Mouse (Mus musculus) granulocyte monocyte progenitor cell, adult 5-6 weeks (primary cell): ENCODE data around the gene Gabrd. TPM values are rescaled to one million over a fixed set of nuclear protein-coding genes. Genes with fewer than 3 reads are reported as not detected.
A peak's percentile ranks its signal among the peaks of the same experiment; 100 is the strongest.

Experiments used
- ATAC-seq: replicated peaks from 2 replicates; pipeline ENCODE4 v1.8.0; 2016; ENCODE audit warnings: mild to moderate bottlenecking, moderate TSS enrichment, inconsistent platforms; ENCODE audit not compliant: poor library complexity, severe bottlenecking
- total RNA-seq, 2 experiments: library from RNA; stranded (forward) in 1 of 2; stranded (reverse) in 1 of 2; fragments of 200-712, 200-1000 nt in 1 of 2; fragments of >200 nt in 1 of 2; fragmentation: Nextera tagmentation in 1 of 2; gene quantifications; 2 replicates each; pipeline ENCODE4 v1.2.3; 2014 to 2017

Gene Gabrd
- total RNA-seq, 2 experiments from 2014 or later = not detected

- peak; percentile 43; the same call in 1 of the 2 replicates for ATAC-seq
Measured at GRCm38 (mm10) chr4:155345608-155345953, 52.3 kb downstream of the Gabrd start.

GRCm38 (mm10) chr4:155344716-155345607, 53.0 kb downstream of the Gabrd start:
- ATAC-seq = 0 out of 2 replicates have a peak, but pooled peaks have one; percentile 27

DNA sequence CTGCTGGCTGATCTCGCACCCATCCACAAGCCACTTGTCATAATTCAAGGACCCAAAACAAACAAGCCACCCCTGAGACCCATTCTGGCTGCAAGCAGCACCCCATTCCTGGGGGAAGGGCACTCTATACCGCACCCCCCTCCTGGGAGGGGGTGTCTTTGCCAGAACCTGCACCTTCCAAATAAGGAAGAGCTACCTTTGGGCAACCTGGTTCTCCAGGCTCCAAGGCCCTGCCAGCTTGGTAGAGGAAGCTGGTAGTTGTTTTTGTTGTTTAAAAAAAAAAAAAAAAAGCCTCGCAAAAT, 53.7 kb downstream of the Gabrd start:
- ATAC-seq = no peak

DNA sequence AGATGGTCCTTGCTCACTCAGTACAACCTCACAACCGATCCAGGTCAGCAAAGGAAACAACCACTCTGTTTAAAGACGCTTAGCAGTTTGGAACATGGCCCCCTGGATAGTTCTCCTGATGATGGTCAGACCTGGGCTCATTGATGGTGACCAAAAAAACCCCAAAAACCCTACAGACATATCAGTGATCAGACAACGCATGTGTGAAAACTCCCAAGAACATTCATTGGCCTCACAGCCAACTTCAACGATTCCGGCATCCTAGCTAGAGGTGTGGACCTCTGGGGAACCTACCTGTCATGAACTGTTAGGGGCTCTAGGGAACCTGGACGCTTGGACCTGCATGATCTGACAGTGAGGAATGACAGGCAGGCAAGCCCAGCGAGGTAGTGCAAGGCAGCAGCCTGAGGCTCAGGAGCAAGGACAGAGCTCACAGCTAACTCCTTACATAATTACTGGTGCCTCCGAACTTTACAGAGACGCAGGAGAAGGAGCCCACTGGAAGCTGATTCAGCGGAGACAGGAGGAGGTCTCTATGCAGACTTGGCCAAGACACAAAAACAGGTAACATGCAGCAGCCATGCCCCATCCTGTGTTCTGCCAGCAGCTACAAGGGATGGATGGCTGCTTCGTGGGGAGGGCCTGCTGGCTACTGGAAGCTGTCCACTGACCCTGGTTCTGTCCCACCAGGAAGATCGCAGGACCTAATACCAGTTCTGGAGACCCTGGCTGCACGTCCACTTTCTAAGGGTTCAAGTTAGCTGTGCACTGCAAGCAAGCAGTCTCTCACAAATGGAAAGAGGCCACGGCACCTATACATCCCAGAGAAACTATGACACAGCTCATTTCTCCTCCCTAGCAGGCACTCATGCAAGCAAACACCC, 54.3 kb downstream of the Gabrd start:
- ATAC-seq = no peak

DNA sequence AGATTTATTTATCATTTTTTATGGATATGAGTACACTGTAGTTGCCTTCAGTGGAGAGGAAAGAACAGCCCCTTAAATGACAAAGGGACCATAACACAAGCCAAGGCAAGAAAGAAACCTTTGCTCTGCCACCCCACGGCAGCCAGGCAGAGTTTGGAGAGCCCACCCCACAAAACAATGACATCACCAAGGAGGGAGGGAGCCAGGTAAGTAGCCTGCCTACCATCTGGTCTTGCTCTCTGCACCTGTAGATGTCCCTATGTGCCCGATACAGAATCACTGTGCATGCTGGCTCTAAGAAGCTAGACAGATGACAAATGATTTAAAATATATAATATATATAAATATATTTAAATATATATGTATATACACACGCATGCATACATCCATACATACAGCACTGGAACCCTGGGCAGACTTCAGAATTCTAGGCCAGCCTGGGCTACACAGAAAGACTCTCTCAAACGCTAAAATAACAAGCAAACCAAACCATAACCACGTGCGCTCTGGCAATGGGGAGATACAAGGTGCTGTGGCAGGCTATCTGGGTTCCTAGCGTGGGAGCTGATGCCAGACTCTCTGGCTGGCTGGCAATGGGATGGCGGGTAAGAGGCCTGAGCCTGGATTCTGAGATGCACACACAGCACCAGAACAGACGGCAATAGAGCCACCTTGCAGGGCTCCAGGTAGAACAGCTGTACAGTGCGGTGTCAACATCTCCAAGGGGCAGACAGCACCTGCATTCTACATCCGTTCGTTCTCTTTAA, 61.4 kb downstream of the Gabrd start:
- no peak for ATAC-seq

Other genes starting within 250 kb of the Gabrd start
- gene Ski, start 175.5 kb downstream of the Gabrd start, total RNA-seq (2014; fragmentation: Nextera tagmentation) = 18.1 and 19.4 TPM in 2 replicates
- gene Ski, start 175.5 kb downstream of the Gabrd start, total RNA-seq (2017) = 4.7 and 8.6 TPM in 2 replicates
- 25.0 and 35.2 TPM in 2 replicates for gene Faap20, start 148.3 kb downstream of the Gabrd start, total RNA-seq (2014; fragmentation: Nextera tagmentation)
- 14.0 and 17.5 TPM in 2 replicates for gene Faap20, start 148.3 kb downstream of the Gabrd start, total RNA-seq (2017)
- not detected in 2 replicates for gene Prkcz, start 36.8 kb downstream of the Gabrd start, total RNA-seq (2014; fragmentation: Nextera tagmentation)
- not detected in 2 replicates for gene Prkcz, start 36.8 kb downstream of the Gabrd start, total RNA-seq (2017)
- gene Cfap74, start 11.1 kb upstream of the Gabrd start, total RNA-seq (2014; fragmentation: Nextera tagmentation) = 0.92 TPM in 1 of 2 replicates, not detected in the other
- gene Cfap74, start 11.1 kb upstream of the Gabrd start, total RNA-seq (2017) = 0.13 TPM in 1 of 2 replicates, not detected in the other
- gene Tmem52, start 71.0 kb upstream of the Gabrd start, total RNA-seq (2014; fragmentation: Nextera tagmentation) = not detected in 2 replicates
- not detected in 2 replicates for gene Tmem52, start 71.0 kb upstream of the Gabrd start, total RNA-seq (2017)
- gene Gnb1, start 93.2 kb upstream of the Gabrd start, total RNA-seq (2014; fragmentation: Nextera tagmentation) = 220 and 223 TPM in 2 replicates
- gene Gnb1, start 93.2 kb upstream of the Gabrd start, total RNA-seq (2017) = 135 and 137 TPM in 2 replicates
- gene Nadk, start 164.3 kb upstream of the Gabrd start, total RNA-seq (2014; fragmentation: Nextera tagmentation) = 70.8 and 90.6 TPM in 2 replicates
- 74.1 and 76.1 TPM in 2 replicates for gene Nadk, start 164.3 kb upstream of the Gabrd start, total RNA-seq (2017)
- gene Slc35e2, start 203.3 kb upstream of the Gabrd start, total RNA-seq (2014; fragmentation: Nextera tagmentation) = 10.4 and 16.8 TPM in 2 replicates
- gene Slc35e2, start 203.3 kb upstream of the Gabrd start, total RNA-seq (2017) = 6.9 and 10.3 TPM in 2 replicates
- 53.9 and 57.8 TPM in 2 replicates for gene Cdk11b, start 226.7 kb upstream of the Gabrd start, total RNA-seq (2014; fragmentation: Nextera tagmentation)
- 42.1 and 44.8 TPM in 2 replicates for gene Cdk11b, start 226.7 kb upstream of the Gabrd start, total RNA-seq (2017)
- gene Gm10563, start 247.3 kb upstream of the Gabrd start, total RNA-seq (2014; fragmentation: Nextera tagmentation) = not detected in 2 replicates
- not detected in 2 replicates for gene Gm10563, start 247.3 kb upstream of the Gabrd start, total RNA-seq (2017)